Mouse (Mus musculus) ovary, adult 18-20 months (tissue): ENCODE data around the gene Grm7.

ENCODE experiments used
- DNase-seq: peaks from one replicate; pipeline ENCODE4 v3.0.0; 2022; ENCODE audit warnings: low spot score, mixed read lengths

Gene Grm7

GRCm38 (mm10) chr6:111368551-111368950 is 723.2 kb downstream of the Grm7 start:
- DNase-seq, result no peak

DNA sequence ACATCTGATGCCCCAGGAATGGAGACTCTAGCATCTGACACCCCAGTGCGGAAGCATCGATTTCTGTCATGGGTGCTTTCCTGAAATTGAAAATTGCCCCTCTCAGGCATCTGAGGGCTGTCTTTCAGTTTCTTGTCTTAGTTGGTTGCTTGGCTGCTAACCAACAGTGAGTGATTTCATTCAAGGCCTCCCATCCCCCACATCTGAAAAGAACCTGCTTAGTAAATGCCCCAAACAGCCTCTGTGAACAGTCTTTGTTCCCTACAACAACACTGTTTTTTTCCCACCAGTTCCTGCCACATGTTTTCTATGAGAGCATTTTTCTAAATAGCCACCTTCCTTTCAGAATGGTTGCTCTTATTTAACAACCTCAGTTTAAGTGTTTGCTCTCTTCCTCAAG is 723.6 kb downstream of the Grm7 start:
- DNase-seq, result no peak

DNA sequence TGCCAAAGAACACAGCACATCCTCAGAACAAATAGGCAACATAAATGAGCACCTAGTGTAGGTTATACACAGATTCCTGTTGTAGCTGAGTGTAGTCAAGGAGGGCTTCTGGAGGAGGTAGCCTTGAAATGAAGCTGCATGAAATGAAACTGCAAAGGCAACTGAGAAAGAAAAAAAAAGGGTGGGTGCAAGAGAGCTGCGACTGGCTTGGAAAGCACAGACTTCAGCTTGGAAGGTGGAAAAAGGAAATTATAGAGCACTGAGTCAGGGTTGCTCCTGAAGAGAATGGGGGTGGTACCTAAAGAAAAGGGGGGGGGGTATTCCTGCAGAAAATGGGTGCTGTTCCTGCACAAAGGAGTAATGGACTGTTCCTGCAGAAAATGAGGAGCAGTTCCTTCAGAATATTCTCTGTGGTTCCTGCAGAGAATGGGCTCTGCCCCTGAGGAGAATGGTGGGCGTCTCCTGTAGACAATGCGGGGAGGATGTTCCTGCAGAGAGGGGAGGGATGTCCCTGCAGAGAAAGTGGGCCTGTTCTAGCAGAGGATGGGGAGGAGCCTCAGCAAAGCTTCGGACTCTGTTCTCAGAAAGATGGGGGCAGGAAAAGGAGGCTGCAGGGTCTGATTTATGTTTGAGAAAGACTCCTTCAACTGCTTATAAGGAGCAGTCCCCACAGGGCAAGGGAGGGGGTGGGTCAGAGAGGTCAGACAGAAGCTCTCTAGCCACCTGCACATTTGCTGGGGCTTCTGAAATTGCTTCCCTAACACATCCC is 726.4 kb downstream of the Grm7 start:
- no peak for DNase-seq

DNA sequence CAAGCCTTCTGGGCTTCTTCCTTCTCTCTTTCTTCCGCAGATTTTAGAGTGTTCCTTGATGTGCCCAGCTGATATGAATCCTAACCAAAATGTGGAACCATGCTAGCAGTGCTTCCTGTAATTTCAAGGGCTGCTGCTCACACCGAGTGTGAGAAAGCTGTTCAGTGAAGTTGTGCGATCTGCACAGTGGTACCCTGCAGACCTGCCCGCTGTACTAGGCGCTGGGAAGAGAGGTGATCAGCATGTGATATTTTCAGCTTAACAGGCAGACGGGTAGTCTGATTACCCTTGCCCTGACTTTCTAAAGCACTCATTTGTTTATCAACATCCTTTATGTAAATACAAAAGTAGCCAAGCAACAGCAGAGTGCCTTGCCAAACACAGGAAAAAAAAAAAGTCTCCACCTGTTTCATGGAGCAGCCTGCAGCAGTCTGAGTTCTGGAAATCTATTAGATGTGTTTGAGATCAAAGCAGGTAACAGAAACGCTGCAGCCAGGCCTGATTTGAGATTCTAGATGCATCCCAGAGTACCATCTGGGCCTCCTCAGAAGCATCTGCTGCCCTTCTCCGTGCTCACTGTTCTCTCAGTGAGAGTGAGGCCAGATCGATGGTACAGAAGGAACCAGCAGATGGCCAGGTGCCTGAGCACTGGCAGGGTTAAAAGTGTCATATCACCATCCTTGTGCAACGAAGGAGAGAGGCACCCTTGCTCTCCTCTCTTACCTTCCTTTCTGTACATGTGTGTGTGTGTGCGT is 727.4 kb downstream of the Grm7 start:
- no peak for DNase-seq

- no peak for DNase-seq
Measured at GRCm38 (mm10) chr6:111380710-111381109, 735.3 kb downstream of the Grm7 start.

DNA sequence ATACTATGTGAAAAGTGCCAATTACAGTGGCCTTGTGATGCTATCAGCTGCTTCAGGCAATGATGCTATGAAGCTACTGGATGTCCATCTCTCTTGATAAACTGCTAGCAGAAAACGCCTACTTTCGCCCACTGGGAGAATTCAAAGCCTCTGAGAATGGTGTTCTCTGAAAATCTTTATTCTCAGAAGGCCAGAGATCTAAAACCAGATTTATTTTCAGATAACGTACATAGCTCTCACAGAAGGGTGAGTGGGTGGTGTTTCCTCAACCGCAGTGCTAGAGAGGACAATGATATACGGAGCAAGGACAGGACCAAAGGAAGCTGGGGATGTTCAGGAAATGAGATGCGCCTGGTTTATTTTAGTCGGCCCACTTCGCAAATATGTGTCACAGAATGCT is 763.4 kb downstream of the Grm7 start:
- DNase-seq, result no peak

- DNase-seq, result no peak
Measured at GRCm38 (mm10) chr6:111424737-111425136, 779.4 kb downstream of the Grm7 start.

DNA sequence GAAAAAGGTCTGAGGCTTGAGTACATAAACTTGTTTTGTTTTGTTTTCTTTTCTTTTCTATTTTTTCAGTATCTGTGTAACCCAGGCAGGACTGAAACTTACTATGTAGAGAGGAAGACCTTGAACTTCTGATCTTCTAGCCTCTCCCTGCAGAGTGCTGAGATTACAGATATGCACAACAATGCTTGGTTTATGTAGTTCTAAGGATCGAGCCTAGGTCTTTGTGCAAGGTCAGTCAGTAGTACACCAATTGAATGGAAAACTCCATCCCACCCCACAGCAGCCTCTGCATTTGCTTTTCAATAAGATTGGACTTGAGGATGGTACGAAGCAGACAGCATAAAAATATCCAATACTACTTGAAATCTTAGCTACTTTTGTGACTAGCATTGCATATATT is 800.8 kb downstream of the Grm7 start:
- no peak for DNase-seq

GRCm38 (mm10) chr6:111447851-111448250 is 802.5 kb downstream of the Grm7 start:
- no peak for DNase-seq

DNA sequence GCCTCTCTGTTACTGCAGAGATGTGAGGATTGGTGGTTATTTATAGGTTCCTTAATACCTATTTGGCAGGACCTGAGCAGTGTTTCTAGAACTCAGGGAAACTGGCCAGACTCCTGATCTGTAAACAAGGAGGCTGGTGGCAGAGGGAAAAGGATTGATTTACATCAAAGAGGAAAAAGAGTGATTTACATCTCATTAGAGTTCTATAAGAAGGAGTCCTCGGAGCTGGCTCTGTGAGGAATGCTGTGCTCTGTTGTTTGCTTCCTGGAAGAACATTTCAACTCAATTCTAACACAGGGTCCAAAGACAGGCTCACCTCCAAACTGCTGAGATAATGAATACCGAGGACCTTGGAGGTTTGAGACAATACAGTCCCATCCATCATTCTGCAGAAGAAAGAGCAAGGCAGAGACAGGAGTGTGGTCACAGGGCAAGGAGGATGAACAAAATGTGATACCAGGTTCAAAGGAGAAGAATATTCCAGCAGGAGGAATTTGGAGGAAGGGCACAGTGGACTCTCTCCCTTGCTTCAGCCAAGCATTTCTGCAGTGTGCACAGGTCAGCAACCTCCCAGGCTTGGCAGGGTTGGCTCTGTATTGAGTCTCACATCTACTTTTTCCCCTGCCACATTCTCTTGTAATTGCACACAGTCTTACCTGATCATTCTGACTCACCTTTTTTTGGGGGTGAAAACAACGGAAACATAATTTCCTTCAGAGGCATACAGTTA is 803.8 kb downstream of the Grm7 start:
- DNase-seq, result no peak

GRCm38 (mm10) chr6:111481866-111482265 is 836.5 kb downstream of the Grm7 start:
- no peak for DNase-seq

- DNase-seq, result no peak
Measured at GRCm38 (mm10) chr6:111486081-111486480, 840.7 kb downstream of the Grm7 start.

DNA sequence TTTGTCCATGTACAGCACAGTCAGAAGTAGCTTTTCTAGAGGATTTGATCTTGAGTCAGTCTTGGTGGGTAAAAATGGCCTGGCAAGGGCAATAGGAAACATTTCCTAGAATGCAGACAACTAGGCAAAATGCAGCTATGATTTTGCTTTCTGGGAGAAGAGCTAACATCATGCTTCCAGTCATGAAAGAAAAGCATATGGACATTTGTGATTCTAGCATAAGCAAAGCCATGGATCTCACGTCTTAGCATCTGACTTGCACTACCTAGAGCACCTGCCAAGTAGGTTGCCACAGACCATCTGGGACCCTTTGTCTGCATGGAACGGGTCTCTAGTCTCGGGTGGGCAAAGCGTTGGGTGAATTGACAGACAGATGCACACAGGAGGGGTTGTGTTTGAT is 842.2 kb downstream of the Grm7 start:
- no peak for DNase-seq

- DNase-seq, result no peak
Measured at GRCm38 (mm10) chr6:111492166-111492565, 846.8 kb downstream of the Grm7 start.

- no peak for DNase-seq
Measured at GRCm38 (mm10) chr6:111499542-111499941, 854.2 kb downstream of the Grm7 start.

DNA sequence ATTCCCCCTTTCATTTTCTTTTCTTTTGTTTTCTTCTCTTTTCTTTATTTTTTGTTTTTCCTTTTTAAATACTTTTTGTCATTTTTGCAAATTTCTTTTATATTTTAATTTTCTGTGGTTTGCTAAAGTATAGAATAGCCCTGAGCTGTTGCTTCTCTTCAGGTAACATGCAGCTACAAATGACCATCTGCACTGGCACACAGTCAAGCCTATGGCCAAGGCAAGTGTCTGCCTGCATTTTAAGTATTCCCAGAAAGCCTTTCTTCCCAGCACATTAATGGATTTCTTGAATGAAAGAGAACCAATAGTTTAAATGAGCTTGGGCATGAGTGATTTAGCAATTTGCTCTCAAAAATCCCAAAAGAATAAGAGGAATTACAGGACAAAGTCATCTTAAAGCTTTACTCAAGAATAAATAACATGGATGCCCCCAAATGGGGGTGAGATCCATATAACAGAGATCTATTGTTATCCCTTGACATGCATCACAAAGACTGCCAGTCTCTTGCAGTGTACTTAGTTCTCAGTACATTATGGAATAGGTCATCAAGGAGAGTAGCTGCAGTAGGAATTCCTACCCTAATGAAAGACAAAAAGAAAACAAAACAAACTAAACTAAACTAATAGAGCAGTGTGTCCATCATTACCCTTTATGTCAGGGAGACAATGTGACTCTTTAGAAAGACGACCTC is 865.5 kb downstream of the Grm7 start:
- DNase-seq, result no peak

DNA sequence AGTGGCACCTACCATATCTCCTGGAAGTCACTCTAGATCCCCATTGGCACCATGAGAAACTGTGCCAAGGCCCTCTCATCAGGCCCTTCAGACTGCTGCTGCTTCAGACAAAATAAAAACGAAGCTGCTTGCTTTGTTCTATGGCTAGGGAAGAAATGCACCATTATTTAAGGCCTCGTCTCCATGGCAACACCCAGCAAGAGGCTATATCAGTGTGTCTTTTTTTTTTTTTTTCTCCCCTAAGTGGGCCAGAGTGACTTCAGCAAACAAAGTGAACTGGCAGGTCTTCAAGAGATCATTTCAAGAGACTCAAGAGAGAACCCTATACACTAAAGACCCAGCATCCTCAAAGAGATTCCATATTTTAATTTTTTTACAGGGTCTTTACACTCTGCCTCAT is 867.0 kb downstream of the Grm7 start:
- no peak for DNase-seq

DNA sequence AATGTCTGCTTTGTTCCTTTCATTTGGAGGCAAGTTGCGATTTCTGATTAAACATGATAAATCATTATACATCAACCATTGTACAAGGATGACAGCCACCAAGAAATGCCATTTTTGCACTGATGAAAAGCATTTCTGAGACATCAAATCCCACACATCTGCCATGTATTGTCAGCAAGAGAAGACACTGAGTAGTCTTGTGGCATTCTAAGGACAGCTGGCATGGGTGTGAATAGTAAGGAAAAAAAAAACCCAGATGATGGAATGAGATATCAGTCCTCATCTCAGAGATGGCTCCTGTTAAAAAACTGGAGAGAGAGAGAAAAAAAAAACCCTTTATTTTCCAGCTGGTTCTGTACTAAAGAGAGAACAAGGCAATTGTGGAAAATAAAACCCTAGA is 875.8 kb downstream of the Grm7 start:
- DNase-seq, result no peak

GRCm38 (mm10) chr6:111522122-111522521 is 876.7 kb downstream of the Grm7 start:
- no peak for DNase-seq

DNA sequence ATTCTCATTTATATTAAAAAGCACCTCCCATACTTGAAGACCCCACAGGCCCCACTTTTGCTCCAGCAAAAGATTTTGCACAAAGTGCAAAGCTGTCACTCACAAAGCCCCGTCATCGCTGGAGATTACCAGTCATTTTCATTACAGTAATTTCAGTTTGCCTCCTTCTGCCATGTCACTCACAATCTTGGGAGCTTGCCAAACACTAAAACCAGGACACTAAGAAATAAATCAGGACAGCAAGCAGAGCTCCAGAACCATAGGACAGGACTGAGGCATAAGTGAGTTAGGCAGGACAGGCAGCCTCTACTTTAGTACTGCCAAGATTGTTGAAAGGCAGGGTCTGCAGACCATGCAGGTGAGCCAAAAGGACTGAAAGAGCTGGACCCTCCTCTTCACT is 884.6 kb downstream of the Grm7 start:
- DNase-seq, result no peak

GRCm38 (mm10) chr6:111558588-111558987 is 913.2 kb downstream of the Grm7 start:
- DNase-seq, result no peak

GRCm38 (mm10) chr6:111559459-111559858 is 914.1 kb downstream of the Grm7 start:
- no peak for DNase-seq
